Mouse (Mus musculus): Measurements from ENCODE around the gene Gm28360.
"Not testable (repeated sequence)": the region's sequence is repeated elsewhere in the genome, so short reads cannot be mapped to it uniquely, and the experiment has no call there.

Gm28360 gene

DNA sequence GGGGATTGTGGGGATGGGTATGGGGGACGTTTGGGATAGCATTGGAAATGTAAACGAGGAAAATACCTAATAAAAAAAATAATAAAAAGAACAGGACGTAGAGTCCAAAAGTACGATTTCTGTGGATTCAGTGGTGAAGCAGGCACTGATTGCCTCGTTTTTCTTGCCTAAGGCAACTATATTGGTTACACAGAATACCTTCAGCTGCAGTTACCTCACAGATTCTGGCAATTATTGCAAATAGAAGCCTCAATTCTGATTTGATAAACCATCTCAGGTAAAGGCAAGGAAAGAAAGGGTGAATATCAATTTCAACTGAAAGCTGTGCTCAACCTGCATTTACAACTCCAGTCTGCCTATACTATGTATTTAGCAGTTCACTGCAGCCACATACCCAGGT lies at the start of gene Gm28360:
Gene Gm28360 (plus strand): TSS at position 301 of the 400 bp plus-strand sequence.
- in situ Hi-C loops (cut with MseI, MboI), result not testable (repeated sequence)

DNA sequence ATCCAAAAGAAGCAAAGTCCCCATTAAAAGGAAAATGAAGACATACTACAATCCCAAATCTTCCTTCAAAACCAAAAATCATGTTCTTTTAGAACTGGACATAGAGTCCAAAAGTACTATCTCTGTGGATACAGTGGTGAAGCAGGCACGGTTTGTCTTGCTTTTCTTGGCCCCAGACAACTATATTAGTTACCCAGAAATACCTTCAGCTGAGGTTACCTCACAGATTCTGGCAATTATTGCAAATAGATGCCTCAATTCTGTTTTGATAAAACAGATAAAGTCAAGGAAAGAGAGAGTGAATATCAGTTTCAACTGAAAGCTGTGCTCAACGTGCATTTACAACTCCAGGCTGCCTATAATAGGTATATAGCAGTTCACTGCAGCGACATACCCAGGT lies 49.0 kb upstream of the Gm28360 start, which contains the start of gene B020011L13Rik:
Gene B020011L13Rik (plus strand): TSS at position 301 of the 400 bp plus-strand sequence.
- in situ Hi-C loops (cut with MseI, MboI), result not testable (repeated sequence)

DNA sequence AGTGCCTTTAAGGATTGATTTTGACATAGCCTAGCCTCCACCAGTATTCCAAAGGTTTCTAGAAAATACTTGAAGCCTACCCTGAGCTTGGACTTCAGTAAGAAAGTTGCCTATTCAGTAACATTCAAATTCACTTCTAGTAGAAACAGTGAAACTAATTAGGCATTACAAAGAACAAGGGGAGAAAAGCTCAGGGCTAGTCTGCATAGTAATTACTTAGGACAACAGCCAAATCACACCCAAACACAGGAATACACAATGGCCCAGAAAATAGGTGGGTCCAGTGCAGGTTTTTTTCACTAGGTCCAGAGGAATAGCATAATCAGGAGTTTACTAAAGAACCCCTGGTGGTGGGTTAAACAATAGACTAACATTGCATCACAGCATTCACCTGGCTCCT lies 13.6 kb upstream of the Gm28360 start:
- in situ Hi-C loops (cut with MseI, MboI), result not testable (repeated sequence)

DNA sequence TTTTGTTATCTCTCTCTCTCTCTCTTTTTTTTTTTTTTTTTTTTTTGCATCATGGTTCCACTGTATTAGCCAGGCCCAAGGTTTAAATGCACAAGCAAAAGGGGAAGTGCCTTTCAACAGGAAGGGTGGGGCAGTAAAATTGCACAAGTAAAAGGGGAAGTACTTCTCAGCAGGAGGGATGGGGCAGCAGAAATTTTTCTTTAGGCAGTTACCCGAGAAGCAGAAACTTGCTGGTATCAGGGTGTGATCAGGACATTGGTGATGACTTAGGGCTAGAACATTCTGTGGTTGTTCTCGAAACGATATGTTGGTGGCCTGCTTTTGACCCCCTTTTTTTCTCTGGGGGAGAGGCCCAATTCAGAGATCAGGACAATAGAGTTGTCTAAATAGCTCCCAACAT lies 21.8 kb downstream of the Gm28360 start:
- in situ Hi-C loops (cut with MseI, MboI), result not testable (repeated sequence)

Measured in mouse trophoblast stem cell (cell line).